Mouse (Mus musculus): ENCODE measurements at regions not wholly inside any gene's neighbourhood (a gene's known extent, or its start where the extent isn't known, plus 50 kb on each side); places are given as distances from the start of the nearest gene placed in this dataset. TPM values are rescaled to one million over a fixed set of nuclear protein-coding genes. Genes with fewer than 3 reads are reported as not detected.

- no peak for ATAC-seq
- no peak for TF ChIP-seq CTCF (IDR thresholded peaks at IDR 0.05; ENCODE audit: low read depth)
- H3K4me3 ChIP-seq (ENCODE audit: low read depth, low read length), result no peak overlapping the region
- H3K4me1 ChIP-seq (replicated peaks; ENCODE audit: control insufficient read depth, insufficient read depth, low read length), result no peaks in the 10 kb centered on the region
- no peak overlapping the region for H3K4me2 ChIP-seq (replicated peaks; ENCODE audit: low read depth)
- no peaks in the 10 kb centered on the region for H3K27me3 ChIP-seq (replicated peaks; ENCODE audit: control insufficient read depth, insufficient read depth, low read length)
- H3K9me3 ChIP-seq (ENCODE audit: control insufficient read depth), result no peaks in the 10 kb centered on the region
- 73% methylated on average over 4 of the region's 4 CpGs for WGBS
- H3K9ac ChIP-seq (ENCODE audit: low read depth, low read length), result no peak overlapping the region
- H3K36me3 ChIP-seq (ENCODE audit: control insufficient read depth, insufficient read depth), result no peaks in the 10 kb centered on the region
- no peak overlapping the region for H3K27ac ChIP-seq (ENCODE audit: low read depth, low read length)
Observed at GRCm38 (mm10) chr5:83405266-83405954, 50.4 kb upstream of the Tecrl start.

Small RNA genes in the stretch of these regions (microRNA-seq; reads per million reads assigned to microRNA genes)
- not detected for gene Gm44303

Data from intestine, postnatal 0 days (tissue).